Mouse (Mus musculus) kidney, embryonic 14.5 days (tissue): Measurements from ENCODE around the gene Fstl4. TPM values are rescaled to one million over a fixed set of nuclear protein-coding genes. Genes with fewer than 3 reads are reported as not detected.

Source experiments
- ATAC-seq: fragments of 200-750 bp; cut with Nextera tagmentation; 2 replicates; pipeline ENCODE4 v1.8.0; 2017; ENCODE audit warnings: moderate number of reproducible peaks, mild to moderate bottlenecking, moderate TSS enrichment, moderate library complexity; ENCODE audit not compliant: low FRiP score, low TSS enrichment
- H3K27ac ChIP-seq: fragments of 300-500 bp; sonication (generic); 2 replicates; pipeline ENCODE4 v1.5.1; 2014; ENCODE audit warnings: low read depth, mild to moderate bottlenecking, low read length, moderate library complexity, mixed read lengths
- H3K27me3 ChIP-seq: fragments of 300-500 bp; sonication (generic); 2 replicates; pipeline ENCODE4 v1.6.1; 2014; ENCODE audit warnings: mild to moderate bottlenecking, low read length; ENCODE audit not compliant: control insufficient read depth, insufficient read depth
- H3K36me3 ChIP-seq: fragments of 300-500 bp; sonication (generic); 2 replicates; pipeline ENCODE4 v1.6.1; 2014; ENCODE audit warnings: low read length, mixed read lengths; ENCODE audit not compliant: control insufficient read depth, insufficient read depth
- H3K4me1 ChIP-seq: fragments of 300-500 bp; sonication (generic); 2 replicates; pipeline ENCODE4 v1.6.1; 2014; ENCODE audit warnings: low read length, mixed read lengths; ENCODE audit not compliant: control insufficient read depth, insufficient read depth
- H3K4me2 ChIP-seq: fragments of 300-500 bp; sonication (generic); replicated peaks from 2 replicates; pipeline ENCODE4 v1.6.1; 2014; ENCODE audit warnings: low read depth, mild to moderate bottlenecking, low read length
- H3K4me3 ChIP-seq: fragments of 300-500 bp; sonication (generic); 2 replicates; pipeline ENCODE4 v1.5.1; 2014; ENCODE audit warnings: mild to moderate bottlenecking, low read length
- H3K9ac ChIP-seq: fragments of 300-500 bp; sonication (generic); 2 replicates; pipeline ENCODE4 v1.6.1; 2014; ENCODE audit warnings: low read depth, mild to moderate bottlenecking, low read length, moderate library complexity
- H3K9me3 ChIP-seq: fragments of 300-500 bp; sonication (generic); 2 replicates; pipeline ENCODE4 v1.6.1; 2016; ENCODE audit warnings: low read length; ENCODE audit not compliant: control insufficient read depth
- WGBS: fragments of 180-500 bp; shearing (Covaris S2); extraction: QIAGEN DNeasy Blood & Tissue Kit; methylation state at CpG from one replicate; pipeline ENCODE4 v1.1.7; 2014; 5-methylcytosine and 5-hydroxymethylcytosine counted together
- polyA plus RNA-seq: library from polyadenylated mRNA; unstranded; fragments of >200 nt; fragmentation: Nextera tagmentation; extraction: Ambion mirVana; gene quantifications from 2 replicates; pipeline ENCODE4 v1.2.1, GENCODE M21; 2014

The Fstl4 gene
- 1.0 and 1.6 TPM in 2 replicates for polyA plus RNA-seq

DNA sequence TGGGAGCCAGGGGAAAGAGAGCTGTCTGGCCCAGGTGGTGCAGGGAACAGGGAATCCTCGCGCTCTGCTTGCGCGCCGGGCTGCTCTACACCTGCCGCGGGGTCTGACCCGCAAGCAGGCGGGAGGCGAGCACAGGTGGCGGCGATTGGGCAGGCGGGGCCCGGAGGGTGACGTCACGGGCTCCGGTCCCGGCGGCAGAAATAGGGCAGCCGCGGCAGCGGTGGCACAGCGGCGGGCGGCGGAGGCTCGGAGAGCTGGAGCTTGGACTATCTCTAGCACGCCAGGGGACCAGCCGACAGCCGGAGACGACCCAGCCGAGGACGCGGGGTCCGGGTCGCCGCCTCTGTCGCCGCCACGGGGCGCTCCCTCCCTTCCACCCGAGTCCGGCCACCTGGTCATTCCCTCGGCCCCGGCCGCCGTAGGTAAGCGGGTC is at the start of gene Fstl4:
Gene Fstl4, plus strand, starts transcription at position 174 of the 433 bp plus-strand sequence.
- Histone ChIP-seq H3K4me2 (peak within 1 kb of the TSS; percentile 99), H3K27ac (no peak within 1 kb of the TSS), H3K27me3 (peaks cover 39% of the 10 kb centered on the region), H3K9me3 (no peaks in the 10 kb centered on the region), H3K9ac (peak within 1 kb of the TSS; percentile 55), H3K36me3 (no peaks in the 10 kb centered on the region), H3K4me3 (peak within 1 kb of the TSS; percentile 59), H3K4me1 (no peaks in the 10 kb centered on the region)
- peak; percentile 61 for ATAC-seq
- WGBS: under 1% methylated on average over 41 of the region's 48 CpGs

DNA sequence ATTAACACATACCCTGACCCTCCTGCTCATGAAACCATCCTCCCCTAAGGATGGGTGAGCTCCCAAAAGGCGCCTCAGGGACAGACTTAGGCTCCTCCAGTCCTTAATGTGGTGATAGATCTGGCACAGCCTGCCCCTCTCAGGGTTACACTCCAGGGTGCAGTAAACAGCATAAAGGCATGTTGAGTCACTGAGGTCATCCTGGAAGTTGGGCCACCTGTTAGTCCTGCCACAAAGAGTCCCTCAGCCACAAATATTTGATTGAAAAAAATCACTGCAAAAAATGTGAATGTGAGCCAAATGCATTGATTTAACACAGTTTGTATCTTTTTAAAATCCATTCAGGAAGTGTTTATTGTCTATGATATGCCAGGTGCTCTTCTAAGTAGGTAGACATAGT is 45.9 kb upstream of the Fstl4 start:
- WGBS: 78% methylated on average over 1 of the region's 1 CpGs
- no peak overlapping the region for H3K4me3 ChIP-seq
- ATAC-seq: no peak

GRCm38 (mm10) chr11:52721087-52721486 is 43.3 kb upstream of the Fstl4 start:
- Histone ChIP-seq H3K9me3 (0 out of 2 replicates have a peak, but pooled peaks cover 2% of the 10 kb centered on the region), H3K27ac (no peak overlapping the region), H3K27me3 (no peaks in the 10 kb centered on the region), H3K4me1 (no peaks in the 10 kb centered on the region), H3K36me3 (no peaks in the 10 kb centered on the region), H3K4me3 (no peak overlapping the region), H3K4me2 (no peak overlapping the region), H3K9ac (no peak overlapping the region)
- ATAC-seq: no peak
- 57% methylated on average over 6 of the region's 6 CpGs for WGBS

More for the DNA sequence above, 45.9 kb upstream of the Fstl4 start:
- H3K9ac ChIP-seq: no peak overlapping the region
- no peaks in the 10 kb centered on the region for H3K27me3 ChIP-seq
- H3K4me1 ChIP-seq: no peaks in the 10 kb centered on the region
- H3K9me3 ChIP-seq: no peaks in the 10 kb centered on the region
- H3K36me3 ChIP-seq: no peaks in the 10 kb centered on the region
- H3K27ac ChIP-seq: no peak overlapping the region
- no peak overlapping the region for H3K4me2 ChIP-seq

DNA sequence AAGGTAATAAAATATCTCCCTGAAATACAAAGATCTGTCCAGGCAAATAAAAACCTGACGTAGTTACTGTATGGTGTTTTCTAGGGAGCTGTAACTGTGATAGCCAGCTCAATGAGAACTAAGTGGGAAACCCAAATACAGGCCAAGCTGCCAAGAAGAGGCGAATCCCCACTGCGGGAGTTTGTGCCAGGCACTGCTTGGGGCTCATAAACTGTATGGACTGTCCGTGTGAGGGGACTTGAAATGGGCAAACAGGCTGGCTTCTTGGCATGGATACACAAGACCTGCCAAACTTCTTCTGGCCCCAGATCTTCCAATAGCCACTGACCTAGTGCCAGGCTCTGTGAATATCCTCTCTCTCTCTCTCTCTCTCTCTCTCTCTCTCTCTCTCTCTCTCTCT is 41.7 kb upstream of the Fstl4 start:
- 74% methylated on average over 4 of the region's 4 CpGs for WGBS
- Histone ChIP-seq H3K27me3 (no peaks in the 10 kb centered on the region), H3K9ac (no peak overlapping the region), H3K4me3 (no peak overlapping the region), H3K4me1 (no peaks in the 10 kb centered on the region), H3K9me3 (0 out of 2 replicates have a peak, but pooled peaks cover 3% of the 10 kb centered on the region), H3K36me3 (no peaks in the 10 kb centered on the region), H3K4me2 (no peak overlapping the region), H3K27ac (no peak overlapping the region)
- ATAC-seq: no peak

GRCm38 (mm10) chr11:52726001-52726400 is 38.4 kb upstream of the Fstl4 start:
- 100% methylated on average over 1 of the region's 1 CpGs for WGBS
- no peaks in the 10 kb centered on the region for H3K4me1 ChIP-seq
- no peak for ATAC-seq
- no peaks in the 10 kb centered on the region for H3K36me3 ChIP-seq
- H3K4me3 ChIP-seq: no peak overlapping the region
- 0 out of 2 replicates have a peak, but pooled peaks cover 3% of the 10 kb centered on the region for H3K9me3 ChIP-seq
- H3K4me2 ChIP-seq: no peak overlapping the region
- H3K9ac ChIP-seq: no peak overlapping the region
- H3K27ac ChIP-seq: no peak overlapping the region
- H3K27me3 ChIP-seq: no peaks in the 10 kb centered on the region

DNA sequence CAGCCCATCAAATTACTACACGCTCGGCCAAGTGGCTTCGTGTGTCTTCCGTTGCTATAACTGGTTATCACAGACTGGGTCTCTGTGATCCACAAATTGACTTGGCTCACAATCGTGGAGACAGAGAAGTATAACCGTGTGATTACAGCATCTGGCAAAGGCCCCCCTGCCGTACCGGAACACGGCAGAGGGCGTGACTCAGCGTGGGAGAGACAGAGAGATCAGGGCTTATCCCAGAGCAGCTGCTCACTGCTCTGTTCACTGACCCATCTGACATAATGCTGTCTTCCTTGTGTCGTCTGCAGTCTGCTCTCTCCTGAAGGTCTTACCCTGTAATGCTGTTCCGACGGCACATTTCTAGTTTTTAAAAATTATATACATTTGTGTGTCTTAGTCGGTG is 36.0 kb upstream of the Fstl4 start:
- Histone ChIP-seq H3K4me2 (no peak overlapping the region), H3K4me3 (no peak overlapping the region), H3K27ac (no peak overlapping the region), H3K27me3 (no peaks in the 10 kb centered on the region), H3K9ac (no peak overlapping the region), H3K4me1 (no peaks in the 10 kb centered on the region), H3K9me3 (0 out of 2 replicates have a peak, but pooled peaks cover 3% of the 10 kb centered on the region), H3K36me3 (no peaks in the 10 kb centered on the region)
- no peak for ATAC-seq
- 62% methylated on average over 15 of the region's 15 CpGs for WGBS

GRCm38 (mm10) chr11:52729890-52730289 is 34.5 kb upstream of the Fstl4 start:
- Histone ChIP-seq H3K36me3 (no peaks in the 10 kb centered on the region), H3K4me1 (no peaks in the 10 kb centered on the region), H3K27ac (no peak overlapping the region), H3K4me3 (no peak overlapping the region), H3K27me3 (no peaks in the 10 kb centered on the region), H3K4me2 (no peak overlapping the region), H3K9ac (no peak overlapping the region), H3K9me3 (0 out of 2 replicates have a peak, but pooled peaks cover 3% of the 10 kb centered on the region)
- 66% methylated on average over 5 of the region's 5 CpGs for WGBS
- no peak for ATAC-seq

GRCm38 (mm10) chr11:52731979-52732378 is 32.5 kb upstream of the Fstl4 start:
- Histone ChIP-seq H3K27ac (no peak overlapping the region), H3K27me3 (no peaks in the 10 kb centered on the region), H3K4me2 (no peak overlapping the region), H3K36me3 (no peaks in the 10 kb centered on the region), H3K4me3 (no peak overlapping the region), H3K9me3 (no peaks in the 10 kb centered on the region), H3K4me1 (no peaks in the 10 kb centered on the region), H3K9ac (no peak overlapping the region)
- 50% methylated on average over 8 of the region's 8 CpGs for WGBS
- no peak for ATAC-seq

DNA sequence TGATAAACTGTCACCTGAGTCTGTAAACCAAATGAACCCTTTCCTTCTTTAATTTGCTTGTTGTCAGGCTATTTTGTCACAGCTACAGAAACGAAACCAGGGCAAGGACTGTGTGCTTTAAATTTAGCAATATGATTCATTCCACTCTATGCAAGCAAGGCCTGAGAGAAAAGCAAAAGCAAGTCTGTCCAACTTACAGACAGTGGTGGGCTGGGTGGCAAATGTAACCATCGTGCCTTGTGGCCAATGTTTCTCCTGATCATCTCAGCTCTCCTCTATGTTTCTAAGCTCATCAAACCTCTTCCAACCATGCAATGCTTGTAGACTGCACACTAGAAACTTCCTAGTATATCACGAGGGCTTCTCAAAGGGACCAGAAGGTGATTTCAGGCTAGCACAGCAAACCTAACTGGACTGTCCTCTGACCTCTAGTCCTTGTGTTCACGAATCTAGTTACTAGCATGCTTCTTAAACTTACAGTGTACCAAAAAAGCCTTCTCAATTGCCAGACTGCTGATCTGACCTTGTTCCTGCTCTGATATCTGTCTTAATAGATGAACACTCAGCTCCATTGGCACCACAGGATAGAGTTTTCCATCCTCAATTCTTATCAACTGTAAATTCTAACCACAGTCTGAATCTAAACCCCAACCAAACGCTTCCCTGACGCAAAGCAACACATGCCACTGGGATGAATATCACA is 29.8 kb upstream of the Fstl4 start:
- WGBS: 85% methylated on average over 6 of the region's 6 CpGs
- no peak overlapping the region for H3K9ac ChIP-seq
- H3K4me3 ChIP-seq: no peak overlapping the region
- no peaks in the 10 kb centered on the region for H3K9me3 ChIP-seq
- no peaks in the 10 kb centered on the region for H3K27me3 ChIP-seq
- H3K4me1 ChIP-seq: 0 out of 2 replicates have a peak, but pooled peaks cover 6% of the 10 kb centered on the region
- no peaks in the 10 kb centered on the region for H3K36me3 ChIP-seq
- H3K4me2 ChIP-seq: no peak overlapping the region
- ATAC-seq: no peak
- no peak overlapping the region for H3K27ac ChIP-seq
